Mouse (Mus musculus): ENCODE measurements around the gene Agrp. TPM values are rescaled to one million over a fixed set of nuclear protein-coding genes. Genes with fewer than 3 reads are reported as not detected.

The Agrp gene
- total RNA-seq (2014; rRNA removed) (not detected in 2 replicates), polyA plus RNA-seq (2015; fragmentation: Nextera tagmentation; extraction: Ambion mirVana) (3.2 and 7.6 TPM in 2 replicates)

DNA sequence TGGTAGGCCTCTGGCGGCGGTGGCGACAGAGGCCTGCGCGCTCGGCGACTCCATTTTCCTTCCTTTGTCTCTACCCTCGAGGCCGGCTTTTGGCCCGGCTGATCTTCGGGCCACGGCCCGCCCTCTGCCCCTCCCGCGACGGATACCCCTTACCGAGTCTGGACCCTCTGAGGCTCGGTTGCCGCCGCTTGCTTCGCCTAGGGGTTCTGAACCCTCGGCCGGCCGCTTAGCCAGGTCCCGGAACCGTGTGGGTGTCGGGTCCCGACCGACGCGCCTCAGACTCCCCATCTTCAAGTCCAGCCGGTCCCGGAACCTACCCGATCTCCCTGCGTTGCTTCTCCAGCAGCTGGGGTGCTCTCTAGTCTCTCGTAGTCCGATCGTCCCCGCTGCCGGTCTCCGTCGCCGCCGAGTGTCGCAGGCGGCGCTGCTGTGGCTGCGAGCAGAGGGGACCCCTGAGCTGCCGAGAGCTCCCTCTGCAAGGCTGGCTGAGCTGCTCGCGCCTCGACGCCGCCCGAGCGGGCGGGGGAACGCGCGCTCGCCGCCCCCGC lies at the start of gene Agrp:
Gene Agrp (minus strand): TSS at position 431 of the 548 bp plus-strand sequence.
- H3K9ac ChIP-seq (replicated peaks; ENCODE audit: low read length, poor library complexity, severe bottlenecking): peak within 1 kb of the TSS; percentile 98
- WGBS: under 1% methylated on average over 59 of the region's 63 CpGs

DNA sequence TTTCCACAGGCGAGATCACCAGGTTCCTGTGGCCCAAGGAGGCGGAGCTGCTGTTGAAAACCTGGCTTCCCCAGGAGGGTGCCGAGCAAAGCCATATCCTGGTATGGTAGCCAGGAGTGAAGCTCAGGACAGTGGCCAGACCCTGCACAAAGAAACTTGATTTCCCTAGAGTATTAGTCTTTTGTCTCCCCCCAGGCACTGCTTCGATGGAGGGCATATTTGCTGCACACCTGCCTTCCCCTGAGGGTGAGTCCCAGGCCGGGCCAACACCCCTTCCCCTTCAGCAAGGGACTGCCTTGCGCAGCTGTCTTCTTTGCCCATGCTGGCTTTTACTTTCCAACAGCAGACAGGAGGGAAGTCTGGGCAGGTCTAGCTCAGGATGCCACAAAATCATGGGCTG lies 49.4 kb upstream of the Agrp start:
- ATAC-seq (ENCODE audit: low FRiP score) (no peak), DNase-seq (ENCODE audit: low spot score) (no peak)
- no peak overlapping the region for H3K27ac ChIP-seq (ENCODE audit: low read depth, low read length)
- WGBS: 67% methylated on average over 6 of the region's 6 CpGs
- no peaks in the 10 kb centered on the region for H3K4me1 ChIP-seq (ENCODE audit: insufficient read depth, low read length)
- no peaks in the 10 kb centered on the region for H3K27me3 ChIP-seq (ENCODE audit: insufficient read depth, low read length)
- TF ChIP-seq CTCF (IDR thresholded peaks at IDR 0.05): no peak
- H3K9ac ChIP-seq (replicated peaks; ENCODE audit: low read length, poor library complexity, severe bottlenecking): no peak overlapping the region
- H3K4me2 ChIP-seq (ENCODE audit: low read depth, low read length, poor library complexity, severe bottlenecking): no peak overlapping the region
- no peak overlapping the region for H3K4me3 ChIP-seq (ENCODE audit: low read depth, low read length)
- H3K9me3 ChIP-seq (ENCODE audit: low read length): no peaks in the 10 kb centered on the region
- H3K36me3 ChIP-seq (ENCODE audit: insufficient read depth, low read length): peaks cover 22% of the 10 kb centered on the region

More for the DNA sequence above, at the start of gene Agrp:
- peak within 1 kb of the TSS; percentile 84 for H3K4me3 ChIP-seq (ENCODE audit: low read depth, low read length)
- H3K27ac ChIP-seq (ENCODE audit: low read depth, low read length): peak within 1 kb of the TSS; percentile 99
- H3K27me3 ChIP-seq (ENCODE audit: insufficient read depth, low read length): no peaks in the 10 kb centered on the region
- peak within 1 kb of the TSS; percentile 84 for H3K4me2 ChIP-seq (ENCODE audit: low read depth, low read length, poor library complexity, severe bottlenecking)
- no peaks in the 10 kb centered on the region for H3K36me3 ChIP-seq (ENCODE audit: insufficient read depth, low read length)
- peak; percentile 38 for ATAC-seq (ENCODE audit: low FRiP score)
- no peaks in the 10 kb centered on the region for H3K9me3 ChIP-seq (ENCODE audit: low read length)
- peak; percentile 63 for DNase-seq (ENCODE audit: low spot score)
- peak; percentile 25; the same call in 1 of the 2 replicates for TF ChIP-seq CTCF (IDR thresholded peaks at IDR 0.05)
- peaks cover 5% of the 10 kb centered on the region; the same call in 1 of the 2 replicates for H3K4me1 ChIP-seq (ENCODE audit: insufficient read depth, low read length)

DNA sequence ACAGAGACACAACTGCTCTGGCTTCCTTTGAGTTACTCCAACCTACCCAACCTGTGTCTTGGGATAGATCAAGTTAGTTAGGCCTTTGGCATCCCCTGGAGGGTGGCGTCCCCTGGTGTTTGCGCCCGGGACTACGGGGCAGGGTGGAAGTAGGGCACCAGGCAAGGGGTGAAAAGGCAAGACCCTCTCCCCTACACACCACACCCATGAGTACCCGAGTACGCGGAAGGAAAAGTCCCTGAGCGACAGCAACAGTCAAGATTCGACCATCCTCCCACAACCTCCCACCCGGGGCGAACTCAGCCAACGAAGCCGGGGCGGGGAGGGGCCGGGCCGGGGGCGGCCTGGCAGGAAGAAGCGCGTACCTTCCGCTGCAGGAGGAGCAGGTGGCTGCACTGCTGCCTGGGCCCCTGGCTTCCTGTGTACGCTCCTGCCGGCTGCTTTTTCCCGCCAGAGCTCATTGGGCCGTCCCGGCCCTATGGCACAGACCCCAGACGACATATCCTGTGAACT lies 48.7 kb upstream of the Agrp start, which contains the start of gene Carmil2:
Gene Carmil2 (plus strand): TSS at position 479 of the 513 bp plus-strand sequence.
- no peaks in the 10 kb centered on the region for H3K27me3 ChIP-seq (ENCODE audit: insufficient read depth, low read length)
- peaks cover 28% of the 10 kb centered on the region for H3K36me3 ChIP-seq (ENCODE audit: insufficient read depth, low read length)
- H3K9me3 ChIP-seq (ENCODE audit: low read length): no peaks in the 10 kb centered on the region
- H3K27ac ChIP-seq (ENCODE audit: low read depth, low read length): no peak within 1 kb of the TSS
- H3K4me2 ChIP-seq (ENCODE audit: low read depth, low read length, poor library complexity, severe bottlenecking): no peak within 1 kb of the TSS
- no peak within 1 kb of the TSS for H3K4me3 ChIP-seq (ENCODE audit: low read depth, low read length)
- WGBS: 18% methylated on average over 21 of the region's 26 CpGs
- no peak for DNase-seq (ENCODE audit: low spot score)
- peak; percentile 63 for TF ChIP-seq CTCF (IDR thresholded peaks at IDR 0.05)
- no peak within 1 kb of the TSS for H3K9ac ChIP-seq (replicated peaks; ENCODE audit: low read length, poor library complexity, severe bottlenecking)
- H3K4me1 ChIP-seq (ENCODE audit: insufficient read depth, low read length): no peaks in the 10 kb centered on the region
- ATAC-seq (ENCODE audit: low FRiP score): 0 out of 2 replicates have a peak, but pooled peaks have one; percentile 18

DNA sequence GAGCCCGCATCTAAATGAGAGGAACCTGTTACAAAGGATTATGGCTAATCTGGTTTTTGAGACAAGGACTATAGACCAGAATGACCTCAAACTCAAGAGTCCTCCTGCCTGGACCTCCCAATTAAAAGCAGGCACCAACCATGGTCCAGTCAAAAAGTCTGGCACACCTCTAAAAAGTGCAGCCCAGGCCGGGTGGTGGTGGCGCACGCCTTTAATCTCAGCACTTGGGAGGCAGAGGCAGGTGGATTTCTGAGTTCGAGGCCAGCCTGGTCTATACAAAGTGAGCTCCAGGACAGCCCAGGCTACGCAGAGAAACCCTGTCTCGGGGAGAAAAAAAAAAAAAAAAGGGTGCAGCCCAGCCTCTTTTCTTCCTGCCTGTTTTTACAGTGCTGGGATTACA lies 48.1 kb upstream of the Agrp start:
- no peak for ATAC-seq (ENCODE audit: low FRiP score)
- H3K9ac ChIP-seq (replicated peaks; ENCODE audit: low read length, poor library complexity, severe bottlenecking): no peak overlapping the region
- no peak for TF ChIP-seq CTCF (IDR thresholded peaks at IDR 0.05)

DNA sequence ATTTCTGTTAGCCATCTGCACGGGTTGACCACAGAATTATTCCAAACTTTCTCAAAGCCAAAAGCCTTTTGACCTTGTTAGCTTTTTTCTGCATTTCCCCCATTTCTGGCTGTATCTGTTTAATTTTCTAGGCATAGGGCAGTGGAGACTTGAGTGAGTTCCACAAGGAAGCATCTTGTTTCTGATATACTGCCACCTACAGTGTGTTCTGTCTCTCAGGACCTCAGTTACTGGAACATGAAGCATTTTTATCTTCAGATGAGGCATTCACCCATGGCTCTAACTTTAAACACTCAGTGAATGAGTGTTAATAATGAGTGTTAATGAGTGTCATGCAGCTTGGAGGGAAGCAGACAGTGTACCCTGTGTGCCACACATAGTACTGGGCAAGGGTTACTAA lies 40.7 kb upstream of the Agrp start:
- Histone ChIP-seq H3K4me3 (ENCODE audit: low read depth, low read length) (no peak overlapping the region), H3K4me1 (ENCODE audit: insufficient read depth, low read length) (no peaks in the 10 kb centered on the region), H3K9ac (replicated peaks; ENCODE audit: low read length, poor library complexity, severe bottlenecking) (no peak overlapping the region), H3K9me3 (ENCODE audit: low read length) (no peaks in the 10 kb centered on the region), H3K4me2 (ENCODE audit: low read depth, low read length, poor library complexity, severe bottlenecking) (no peak overlapping the region), H3K36me3 (ENCODE audit: insufficient read depth, low read length) (peaks cover 66% of the 10 kb centered on the region), H3K27ac (ENCODE audit: low read depth, low read length) (no peak overlapping the region), H3K27me3 (ENCODE audit: insufficient read depth, low read length) (no peaks in the 10 kb centered on the region)
- ATAC-seq (ENCODE audit: low FRiP score): no peak
- TF ChIP-seq CTCF (IDR thresholded peaks at IDR 0.05): peak; percentile 53
- WGBS: 93% methylated on average over 1 of the region's 1 CpGs
- no peak for DNase-seq (ENCODE audit: low spot score)

More for the DNA sequence above, 48.1 kb upstream of the Agrp start:
- no peak overlapping the region for H3K27ac ChIP-seq (ENCODE audit: low read depth, low read length)
- peaks cover 34% of the 10 kb centered on the region for H3K36me3 ChIP-seq (ENCODE audit: insufficient read depth, low read length)
- WGBS: 86% methylated on average over 7 of the region's 7 CpGs
- no peaks in the 10 kb centered on the region for H3K9me3 ChIP-seq (ENCODE audit: low read length)
- no peak for DNase-seq (ENCODE audit: low spot score)
- no peak overlapping the region for H3K4me2 ChIP-seq (ENCODE audit: low read depth, low read length, poor library complexity, severe bottlenecking)
- H3K4me3 ChIP-seq (ENCODE audit: low read depth, low read length): no peak overlapping the region
- H3K27me3 ChIP-seq (ENCODE audit: insufficient read depth, low read length): no peaks in the 10 kb centered on the region
- H3K4me1 ChIP-seq (ENCODE audit: insufficient read depth, low read length): no peaks in the 10 kb centered on the region

DNA sequence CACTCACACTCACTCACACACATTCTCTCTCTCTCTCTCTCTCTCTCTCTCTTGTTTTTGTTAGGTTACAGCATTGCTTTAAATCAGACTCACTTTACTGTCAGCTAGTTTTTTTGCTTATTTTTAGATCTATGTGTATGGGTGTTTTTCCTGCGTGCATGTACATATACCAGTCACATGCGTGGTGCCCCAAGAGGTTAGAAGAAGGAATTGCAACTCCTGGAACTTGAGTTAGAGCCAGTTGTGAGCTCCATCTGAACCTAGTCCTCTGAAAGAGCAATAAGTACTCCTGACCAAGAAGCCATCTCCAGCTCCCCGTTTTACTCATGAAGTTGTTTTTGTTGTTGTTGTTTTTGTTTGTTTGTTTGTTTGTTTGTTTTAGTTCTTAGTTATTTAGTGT lies 24.0 kb upstream of the Agrp start:
- ATAC-seq (ENCODE audit: low FRiP score): no peak
- Histone ChIP-seq H3K27me3 (ENCODE audit: insufficient read depth, low read length) (no peaks in the 10 kb centered on the region), H3K4me3 (ENCODE audit: low read depth, low read length) (no peak overlapping the region), H3K36me3 (ENCODE audit: insufficient read depth, low read length) (peaks cover 16% of the 10 kb centered on the region), H3K9ac (replicated peaks; ENCODE audit: low read length, poor library complexity, severe bottlenecking) (no peak overlapping the region), H3K4me2 (ENCODE audit: low read depth, low read length, poor library complexity, severe bottlenecking) (no peak overlapping the region), H3K9me3 (ENCODE audit: low read length) (no peaks in the 10 kb centered on the region), H3K4me1 (ENCODE audit: insufficient read depth, low read length) (no peaks in the 10 kb centered on the region), H3K27ac (ENCODE audit: low read depth, low read length) (no peak overlapping the region)
- TF ChIP-seq CTCF (IDR thresholded peaks at IDR 0.05): peak; percentile 63
- 72% methylated on average over 3 of the region's 3 CpGs for WGBS
- DNase-seq (ENCODE audit: low spot score): peak; percentile 53
